Mouse (Mus musculus): Measurements from ENCODE around the gene Nog.

GRCm38 (mm10) chr11:89297521-89297920, 4.6 kb downstream of the Nog start:
- no peak for TF ChIP-seq CTCF (IDR thresholded peaks at IDR 0.05; ENCODE audit: extremely low read depth, insufficient read depth, low read length)
- TF ChIP-seq POLR2A (IDR thresholded peaks at IDR 0.05; ENCODE audit: extremely low read depth, insufficient read depth, low read length), result no peak
